Mouse (Mus musculus): ENCODE measurements around the gene Gm813. TPM values are rescaled to one million over a fixed set of nuclear protein-coding genes. Genes with fewer than 3 reads are reported as not detected.
"Not testable (repeated sequence)": the region's sequence is repeated elsewhere in the genome, so short reads cannot be mapped to it uniquely, and the experiment has no call there.

Gene Gm813
- total RNA-seq (2015; ENCODE audit: low replicate concordance): not detected in 2 replicates
- not detected in 2 replicates for total RNA-seq (2017; ENCODE audit: low replicate concordance)

- no peak for ATAC-seq (replicated peaks; ENCODE audit: low FRiP score, poor library complexity, severe bottlenecking)
Observed at GRCm38 (mm10) chr16:58616878-58617277, at the start of gene Gm813. Gm813 (minus strand) TSS chr16:58616978.

- not testable (repeated sequence) for ATAC-seq (replicated peaks; ENCODE audit: low FRiP score, poor library complexity, severe bottlenecking)
Observed at GRCm38 (mm10) chr16:58665137-58665536, 48.4 kb upstream of the Gm813 start.

GRCm38 (mm10) chr16:58663816-58664215 lies 47.0 kb upstream of the Gm813 start:
- ATAC-seq (replicated peaks; ENCODE audit: low FRiP score, poor library complexity, severe bottlenecking): no peak

GRCm38 (mm10) chr16:58663021-58663420 lies 46.2 kb upstream of the Gm813 start:
- ATAC-seq (replicated peaks; ENCODE audit: low FRiP score, poor library complexity, severe bottlenecking): peak; percentile 70

- no peak for ATAC-seq (replicated peaks; ENCODE audit: low FRiP score, poor library complexity, severe bottlenecking)
Observed at GRCm38 (mm10) chr16:58662287-58662791, 45.6 kb upstream of the Gm813 start.

- peak; percentile 78 for ATAC-seq (replicated peaks; ENCODE audit: low FRiP score, poor library complexity, severe bottlenecking)
Observed at GRCm38 (mm10) chr16:58661826-58662225, 45.0 kb upstream of the Gm813 start.

- ATAC-seq (replicated peaks; ENCODE audit: low FRiP score, poor library complexity, severe bottlenecking): peak; percentile 65
Observed at GRCm38 (mm10) chr16:58658668-58659067, 41.9 kb upstream of the Gm813 start.

GRCm38 (mm10) chr16:58656526-58656925 lies 39.7 kb upstream of the Gm813 start:
- ATAC-seq (replicated peaks; ENCODE audit: low FRiP score, poor library complexity, severe bottlenecking): no peak

- no peak for ATAC-seq (replicated peaks; ENCODE audit: low FRiP score, poor library complexity, severe bottlenecking)
Observed at GRCm38 (mm10) chr16:58655751-58656150, 39.0 kb upstream of the Gm813 start.

GRCm38 (mm10) chr16:58649979-58650378 lies 33.2 kb upstream of the Gm813 start:
- no peak for ATAC-seq (replicated peaks; ENCODE audit: low FRiP score, poor library complexity, severe bottlenecking)

GRCm38 (mm10) chr16:58638689-58639175 lies 22.0 kb upstream of the Gm813 start, which contains the start of gene E330017A01Rik:
E330017A01Rik (minus strand) TSS chr16:58638739.
- ATAC-seq (replicated peaks; ENCODE audit: low FRiP score, poor library complexity, severe bottlenecking): 0 out of 2 replicates have a peak, but pooled peaks have one; percentile 60

- ATAC-seq (replicated peaks; ENCODE audit: low FRiP score, poor library complexity, severe bottlenecking): no peak
Observed at GRCm38 (mm10) chr16:58638016-58638415, 21.2 kb upstream of the Gm813 start.

GRCm38 (mm10) chr16:58637448-58637847 lies 20.7 kb upstream of the Gm813 start:
- ATAC-seq (replicated peaks; ENCODE audit: low FRiP score, poor library complexity, severe bottlenecking): 0 out of 2 replicates have a peak, but pooled peaks have one; percentile 32

GRCm38 (mm10) chr16:58635866-58636265 lies 19.1 kb upstream of the Gm813 start:
- no peak for ATAC-seq (replicated peaks; ENCODE audit: low FRiP score, poor library complexity, severe bottlenecking)

- ATAC-seq (replicated peaks; ENCODE audit: low FRiP score, poor library complexity, severe bottlenecking): no peak
Observed at GRCm38 (mm10) chr16:58629736-58630135, 13.0 kb upstream of the Gm813 start.

GRCm38 (mm10) chr16:58628968-58629367 lies 12.2 kb upstream of the Gm813 start:
- ATAC-seq (replicated peaks; ENCODE audit: low FRiP score, poor library complexity, severe bottlenecking): no peak

GRCm38 (mm10) chr16:58628336-58628680 lies 11.5 kb upstream of the Gm813 start:
- ATAC-seq (replicated peaks; ENCODE audit: low FRiP score, poor library complexity, severe bottlenecking): no peak

GRCm38 (mm10) chr16:58627597-58628335 lies 11.0 kb upstream of the Gm813 start:
- peak; percentile 78 for ATAC-seq (replicated peaks; ENCODE audit: low FRiP score, poor library complexity, severe bottlenecking)

GRCm38 (mm10) chr16:58623944-58624343 lies 7.2 kb upstream of the Gm813 start:
- ATAC-seq (replicated peaks; ENCODE audit: low FRiP score, poor library complexity, severe bottlenecking): no peak

GRCm38 (mm10) chr16:58623114-58623513 lies 6.3 kb upstream of the Gm813 start:
- no peak for ATAC-seq (replicated peaks; ENCODE audit: low FRiP score, poor library complexity, severe bottlenecking)

- no peak for ATAC-seq (replicated peaks; ENCODE audit: low FRiP score, poor library complexity, severe bottlenecking)
Observed at GRCm38 (mm10) chr16:58622377-58622776, 5.6 kb upstream of the Gm813 start.
